Mouse (Mus musculus) hindbrain, postnatal 0 days (tissue): ENCODE measurements at regions not wholly inside any gene's neighbourhood (a gene's known extent, or its start where the extent isn't known, plus 50 kb on each side); places are given as distances from the start of the nearest gene placed in this dataset.

Experiments used
- ATAC-seq: fragments of 200-750 bp; cut with Nextera tagmentation; 2 replicates; pipeline ENCODE4 v1.8.0; 2017; ENCODE audit warnings: mild to moderate bottlenecking, moderate TSS enrichment, moderate library complexity
- DNase-seq: peaks from one replicate; pipeline ENCODE4 v3.0.0-alpha.2; 2015; ENCODE audit warnings: low spot score
- H3K27ac ChIP-seq: fragments of 300-500 bp; sonication (generic); 2 replicates; pipeline ENCODE4 v1.5.1; 2014; ENCODE audit warnings: mild to moderate bottlenecking
- H3K27me3 ChIP-seq: fragments of 300-500 bp; sonication (generic); 2 replicates; pipeline ENCODE4 v1.6.1; 2014; ENCODE audit warnings: low read length, mixed read lengths; ENCODE audit not compliant: insufficient read depth
- H3K36me3 ChIP-seq: fragments of 300-500 bp; sonication (generic); 2 replicates; pipeline ENCODE4 v1.6.1; 2014; ENCODE audit warnings: low read length, mixed read lengths; ENCODE audit not compliant: insufficient read depth
- H3K4me1 ChIP-seq: fragments of 300-500 bp; sonication (generic); 2 replicates; pipeline ENCODE4 v1.6.1; 2014; ENCODE audit warnings: antibody characterized with exemption, low read length, mixed read lengths; ENCODE audit not compliant: insufficient read depth
- H3K4me2 ChIP-seq: fragments of 300-500 bp; sonication (generic); 2 replicates; pipeline ENCODE4 v1.6.1; 2014; ENCODE audit warnings: low read depth, mild to moderate bottlenecking, low read length, moderate library complexity, mixed read lengths
- H3K4me3 ChIP-seq: fragments of 300-500 bp; sonication (generic); 2 replicates; pipeline ENCODE4 v1.5.1; 2014; ENCODE audit warnings: low read length
- H3K9ac ChIP-seq: fragments of 300-500 bp; sonication (generic); replicated peaks from 2 replicates; pipeline ENCODE4 v1.6.1; 2014; ENCODE audit warnings: mild to moderate bottlenecking, low read length, moderate library complexity, mixed read lengths
- H3K9me3 ChIP-seq: fragments of 300-500 bp; sonication (generic); 2 replicates; pipeline ENCODE4 v1.6.1; 2016; ENCODE audit warnings: low read length, mixed read lengths
- CTCF ChIP-seq: IDR thresholded peaks from 2 replicates; pipeline ENCODE4 v1.5.1; 2016; ENCODE audit warnings: antibody characterized with exemption, control low read depth, low read depth
- WGBS: fragments of 180-500 bp; shearing (Covaris S2); extraction: QIAGEN DNeasy Blood & Tissue Kit; methylation state at CpG from one replicate; pipeline ENCODE4 v1.1.7; 2014; 5-methylcytosine and 5-hydroxymethylcytosine counted together

- ATAC-seq (no peak), DNase-seq (peak; percentile 32)
- Histone ChIP-seq H3K9me3 (no peaks in the 10 kb centered on the region), H3K27me3 (no peaks in the 10 kb centered on the region), H3K36me3 (no peaks in the 10 kb centered on the region), H3K4me1 (no peaks in the 10 kb centered on the region), H3K9ac (no peak overlapping the region), H3K4me2 (peak overlapping the region; percentile 55), H3K4me3 (no peak overlapping the region), H3K27ac (no peak overlapping the region)
- TF ChIP-seq CTCF = no peak
- whole genome bisulfite sequencing = 38% methylated on average over 5 of the region's 5 CpGs
These were observed 98.3 kb downstream of the Gm11146 start for GRCm38 (mm10) chr16:77503556-77503955.

- 46% methylated on average over 5 of the region's 5 CpGs for WGBS
- Histone ChIP-seq H3K27me3 (no peaks in the 10 kb centered on the region), H3K9me3 (no peaks in the 10 kb centered on the region), H3K4me2 (peak overlapping the region; percentile 55), H3K27ac (no peak overlapping the region), H3K4me1 (no peaks in the 10 kb centered on the region), H3K9ac (no peak overlapping the region), H3K4me3 (peak overlapping the region; percentile 28), H3K36me3 (no peaks in the 10 kb centered on the region)
- ATAC-seq = no peak
- no peak for DNase-seq
- TF ChIP-seq CTCF = no peak
These were observed 99.0 kb downstream of the Gm11146 start for GRCm38 (mm10) chr16:77502916-77503315.

- 42% methylated on average over 3 of the region's 3 CpGs for WGBS
- Histone ChIP-seq H3K9me3 (no peaks in the 10 kb centered on the region), H3K27ac (peak overlapping the region; percentile 11; the same call in 1 of the 2 replicates), H3K4me3 (peak overlapping the region; percentile 36), H3K27me3 (no peaks in the 10 kb centered on the region), H3K9ac (no peak overlapping the region), H3K4me2 (peak overlapping the region; percentile 55), H3K36me3 (no peaks in the 10 kb centered on the region), H3K4me1 (no peaks in the 10 kb centered on the region)
- TF ChIP-seq CTCF = no peak
- DNase-seq = peak; percentile 39
- ATAC-seq = no peak
These were observed 99.9 kb downstream of the Gm11146 start for GRCm38 (mm10) chr16:77502026-77502425.

GRCm38 (mm10) chr16:77500981-77501380 is 100.9 kb downstream of the Gm11146 start:
- Histone ChIP-seq H3K4me1 (no peaks in the 10 kb centered on the region), H3K9me3 (no peaks in the 10 kb centered on the region), H3K36me3 (no peaks in the 10 kb centered on the region), H3K9ac (peak overlapping the region; percentile 40), H3K27me3 (no peaks in the 10 kb centered on the region), H3K27ac (peak overlapping the region; percentile 79), H3K4me3 (peak overlapping the region; percentile 36), H3K4me2 (peak overlapping the region; percentile 55)
- 16% methylated on average over 4 of the region's 4 CpGs for WGBS
- ATAC-seq (no peak), DNase-seq (peak; percentile 77)
- no peak for TF ChIP-seq CTCF

GRCm38 (mm10) chr16:77500413-77500812 is 101.5 kb downstream of the Gm11146 start:
- 13% methylated on average over 6 of the region's 6 CpGs for WGBS
- Histone ChIP-seq H3K9ac (peak overlapping the region; percentile 40), H3K4me2 (peak overlapping the region; percentile 55), H3K36me3 (no peaks in the 10 kb centered on the region), H3K9me3 (no peaks in the 10 kb centered on the region), H3K27me3 (no peaks in the 10 kb centered on the region), H3K4me3 (peak overlapping the region; percentile 36), H3K27ac (peak overlapping the region; percentile 79), H3K4me1 (no peaks in the 10 kb centered on the region)
- no peak for TF ChIP-seq CTCF
- ATAC-seq (peak; percentile 57; the same call in 1 of the 2 replicates), DNase-seq (peak; percentile 57)

- no peak for TF ChIP-seq CTCF
- H3K4me1 ChIP-seq = no peaks in the 10 kb centered on the region
- peak; percentile 96 for ATAC-seq
- H3K4me2 ChIP-seq = peak overlapping the region; percentile 55
- H3K36me3 ChIP-seq = no peaks in the 10 kb centered on the region
- no peaks in the 10 kb centered on the region for H3K9me3 ChIP-seq
- WGBS = 27% methylated on average over 18 of the region's 18 CpGs
- H3K9ac ChIP-seq = peak overlapping the region; percentile 40; the same call in 1 of the 2 replicates
- no peaks in the 10 kb centered on the region for H3K27me3 ChIP-seq
- H3K27ac ChIP-seq = peak overlapping the region; percentile 79
- H3K4me3 ChIP-seq = peak overlapping the region; percentile 36
- peak; percentile 95 for DNase-seq
These were observed 102.2 kb downstream of the Gm11146 start for GRCm38 (mm10) chr16:77499537-77500301.

GRCm38 (mm10) chr16:77495310-77495709 is 106.6 kb downstream of the Gm11146 start:
- TF ChIP-seq CTCF = no peak
- no peak overlapping the region for H3K4me2 ChIP-seq
- no peak overlapping the region for H3K9ac ChIP-seq
- no peaks in the 10 kb centered on the region for H3K27me3 ChIP-seq
- WGBS = 94% methylated on average over 7 of the region's 7 CpGs
- no peak for ATAC-seq
- no peak overlapping the region for H3K27ac ChIP-seq
- H3K9me3 ChIP-seq = no peaks in the 10 kb centered on the region
- no peaks in the 10 kb centered on the region for H3K4me1 ChIP-seq
- H3K4me3 ChIP-seq = no peak overlapping the region
- DNase-seq = no peak
- H3K36me3 ChIP-seq = no peaks in the 10 kb centered on the region
